In the genomic region with DNA sequence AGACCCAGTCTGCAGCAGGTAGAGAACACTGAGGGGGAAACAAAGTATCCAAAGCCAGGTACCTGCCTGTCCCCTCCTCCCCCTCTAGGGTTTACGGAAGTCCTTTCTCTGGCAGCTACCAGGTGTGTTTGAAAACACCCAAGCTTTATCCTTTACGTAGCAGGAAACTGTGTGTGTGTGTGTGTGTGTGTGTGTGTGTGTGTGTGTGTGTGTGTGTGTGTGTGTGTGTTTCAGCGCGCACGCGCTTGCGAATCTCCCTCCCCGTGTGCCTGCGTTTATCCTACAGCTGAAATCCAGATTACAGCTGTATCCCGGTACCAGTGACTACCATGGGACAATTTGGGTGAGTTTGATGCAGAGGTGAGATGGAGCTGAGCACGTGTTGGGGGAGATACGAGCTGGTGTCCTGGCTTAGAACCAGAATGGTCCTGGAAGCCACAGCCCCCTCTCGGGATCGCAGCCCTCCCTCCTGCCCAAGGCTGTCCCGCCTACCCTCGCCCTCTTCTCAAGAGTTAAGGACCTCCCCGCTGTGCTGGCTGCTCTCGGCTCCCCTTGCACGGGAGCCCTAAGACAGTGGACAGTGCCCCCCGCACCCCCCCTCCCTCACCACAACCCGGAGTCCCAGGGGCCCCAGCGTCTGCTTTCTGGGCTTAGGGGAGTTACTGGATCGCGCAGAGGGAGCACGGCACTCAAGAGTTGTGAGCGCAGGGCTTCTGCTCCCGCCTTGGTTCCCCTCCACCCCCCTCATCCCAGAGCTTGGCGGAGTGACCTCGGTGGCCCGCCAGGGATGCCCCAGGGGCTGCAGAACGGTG, we compare ENCODE assay signal across 7 mouse cellular contexts.
A peak's percentile ranks its signal among the peaks of the same experiment; 100 is the strongest.
DNase-seq lines count a peak whose midpoint lies in the region; ATAC-seq and TF ChIP-seq lines count a peak whose summit lies in the region.

No protein-coding gene starts in this region.

- H3K79me2 ChIP-seq in liver, adult 2 months (ENCODE audit: control insufficient read depth, insufficient read depth, low read length), result no peaks in the 10 kb centered on the region

- WGBS in liver, adult 2 months, result 59% methylated on average over 29 of the region's 31 CpGs
- 3% methylated on average over 26 of the region's 31 CpGs for WGBS in embryonic facial prominence, embryonic 13.5 days
- 5% methylated on average over 31 of the region's 31 CpGs for WGBS in intestine, postnatal 0 days

- H3K4me1 ChIP-seq in liver, adult 2 months (ENCODE audit: control insufficient read depth, insufficient read depth, low read length), result no peaks in the 10 kb centered on the region
- peaks cover 26% of the 10 kb centered on the region for H3K4me1 ChIP-seq in embryonic facial prominence, embryonic 13.5 days
- 0 out of 2 replicates have a peak, but pooled peaks cover 4% of the 10 kb centered on the region for H3K4me1 ChIP-seq in intestine, postnatal 0 days (replicated peaks; ENCODE audit: control insufficient read depth, insufficient read depth, low read length)

- H3K27me3 ChIP-seq in liver, adult 2 months (ENCODE audit: control insufficient read depth, insufficient read depth, low read length), result no peaks in the 10 kb centered on the region
- peaks cover 29% of the 10 kb centered on the region for H3K27me3 ChIP-seq in embryonic facial prominence, embryonic 13.5 days
- no peaks in the 10 kb centered on the region for H3K27me3 ChIP-seq in intestine, postnatal 0 days (replicated peaks; ENCODE audit: control insufficient read depth, insufficient read depth, low read length)

- no peak for TF ChIP-seq CTCF in liver, adult 2 months (IDR thresholded peaks at IDR 0.05; ENCODE audit: low read depth, low read length)
- TF ChIP-seq CTCF in intestine, postnatal 0 days (IDR thresholded peaks at IDR 0.05; ENCODE audit: low read depth), result no peak

- no peak overlapping the region for H3K27ac ChIP-seq in liver, adult 2 months (replicated peaks; ENCODE audit: insufficient read depth, low read depth, low read length)
- peak overlapping the region; percentile 48; the same call in 1 of the 2 replicates for H3K27ac ChIP-seq in embryonic facial prominence, embryonic 13.5 days
- H3K27ac ChIP-seq in intestine, postnatal 0 days (ENCODE audit: low read depth, low read length), result peak overlapping the region; percentile 50

- peak overlapping the region; percentile 82 for H3K4me2 ChIP-seq in embryonic facial prominence, embryonic 13.5 days
- peak overlapping the region; percentile 89 for H3K4me2 ChIP-seq in intestine, postnatal 0 days (replicated peaks; ENCODE audit: low read depth)

- no peaks in the 10 kb centered on the region for H3K36me3 ChIP-seq in liver, adult 2 months (ENCODE audit: control insufficient read depth, insufficient read depth, low read length)
- no peaks in the 10 kb centered on the region for H3K36me3 ChIP-seq in embryonic facial prominence, embryonic 13.5 days
- peaks cover 3% of the 10 kb centered on the region; the same call in 1 of the 2 replicates for H3K36me3 ChIP-seq in intestine, postnatal 0 days (ENCODE audit: control insufficient read depth, insufficient read depth)

- no peak for DNase-seq in liver, adult 2 months (ENCODE audit: extremely low read depth, low read depth, low spot score)
- DNase-seq in liver, result no peak
- DNase-seq in neural tube, embryonic 10.5 days (ENCODE audit: extremely low spot score, low spot score), result peak; percentile 63
- no peak for DNase-seq in cerebellum, postnatal 14 days
- no peak for DNase-seq in frontal cortex, postnatal 36 days (ENCODE audit: low spot score in 2 of 2)

- H3K9me3 ChIP-seq in embryonic facial prominence, embryonic 13.5 days, result no peaks in the 10 kb centered on the region
- no peaks in the 10 kb centered on the region for H3K9me3 ChIP-seq in intestine, postnatal 0 days (ENCODE audit: control insufficient read depth)

- TF ChIP-seq POLR2A in liver, adult 2 months (IDR thresholded peaks at IDR 0.05; ENCODE audit: extremely low read depth, insufficient read depth, low read length), result no peak

- H3K4me3 ChIP-seq in liver, adult 2 months (ENCODE audit: insufficient read depth, low read depth, low read length), result peak overlapping the region; percentile 36; the same call in 1 of the 2 replicates
- H3K4me3 ChIP-seq in embryonic facial prominence, embryonic 13.5 days, result peak overlapping the region; percentile 49
- peak overlapping the region; percentile 41 for H3K4me3 ChIP-seq in intestine, postnatal 0 days (ENCODE audit: low read depth, low read length)

- ATAC-seq in embryonic facial prominence, embryonic 13.5 days (ENCODE audit: insufficient number of reproducible peaks, insufficient read depth, low FRiP score, low TSS enrichment, low read depth), result peak; percentile 65; the same call in 1 of the 2 replicates
- peak; percentile 47 for ATAC-seq in intestine, postnatal 0 days

- H3K9ac ChIP-seq in liver, adult 2 months (ENCODE audit: low read depth, low read length), result no peak overlapping the region
- H3K9ac ChIP-seq in embryonic facial prominence, embryonic 13.5 days, result peak overlapping the region; percentile 69
- H3K9ac ChIP-seq in intestine, postnatal 0 days (ENCODE audit: low read depth, low read length), result peak overlapping the region; percentile 46; the same call in 1 of the 2 replicates
